Mouse (Mus musculus): ENCODE data around the gene Eif4enif1.

- TF ChIP-seq CTCF (IDR thresholded peaks at IDR 0.05; ENCODE audit: low read depth) (no peak), EP300 (IDR thresholded peaks at IDR 0.05; ENCODE audit: low read depth) (no peak)
Measured at GRCm38 (mm10) chr11:3243771-3244170, 41.6 kb downstream of the Eif4enif1 start.
